Mouse (Mus musculus): Measurements from ENCODE around the gene Ptcra.
"Not testable (repeated sequence)": the region's sequence is repeated elsewhere in the genome, so short reads cannot be mapped to it uniquely, and the experiment has no call there.

The Ptcra gene

DNA sequence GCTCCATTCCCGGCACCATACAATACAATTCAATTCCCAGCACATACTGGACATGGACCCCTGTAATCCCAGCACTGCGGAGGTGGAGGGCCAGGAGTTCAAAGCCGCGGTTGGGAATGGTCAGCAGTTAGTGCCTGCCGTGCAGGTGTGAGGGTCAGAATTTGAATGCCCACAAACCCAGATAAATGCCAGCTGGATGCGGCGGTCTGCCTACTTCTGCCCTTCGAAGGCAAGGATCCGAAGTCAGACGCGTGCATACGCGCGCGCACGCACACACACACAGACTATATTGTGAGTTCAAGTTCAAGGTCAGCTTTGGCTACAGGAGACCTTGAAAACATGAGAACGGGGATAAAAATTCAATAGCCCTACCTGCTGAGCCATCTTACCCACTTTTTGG is 8.1 kb upstream of the Ptcra start:
- DNase-seq (ENCODE audit: low spot score in 2 of 2) = peak in 1 of 2 experiments; percentile 25

DNA sequence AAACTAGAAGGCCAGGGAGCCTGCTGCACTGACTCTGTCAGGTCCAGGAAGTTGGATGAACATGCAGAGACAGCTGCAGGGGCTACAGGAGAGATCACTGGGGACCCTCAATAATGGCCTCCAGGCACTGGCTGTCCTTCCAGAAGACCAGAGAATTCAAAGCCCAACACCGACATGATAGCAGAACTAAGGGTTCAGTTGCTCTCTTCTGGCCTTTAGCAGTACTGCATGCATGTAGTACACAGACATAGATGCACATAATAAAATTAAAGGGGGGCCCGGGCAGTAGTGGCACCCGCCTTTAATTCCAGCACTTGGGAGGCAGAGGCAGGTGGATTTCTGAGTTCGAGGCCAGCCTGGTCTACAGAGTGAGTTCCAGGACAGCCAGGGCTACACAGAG is 7.5 kb upstream of the Ptcra start:
- no peak for DNase-seq (ENCODE audit: low spot score in 2 of 2)

- no peak for DNase-seq (ENCODE audit: low spot score in 2 of 2)
These were observed 7.0 kb upstream of the Ptcra start for GRCm38 (mm10) chr17:46770546-46770945.

- peak; percentile 75 to 80 for DNase-seq (ENCODE audit: low spot score in 2 of 2)
These were observed 4.4 kb upstream of the Ptcra start for GRCm38 (mm10) chr17:46767868-46768267.

DNA sequence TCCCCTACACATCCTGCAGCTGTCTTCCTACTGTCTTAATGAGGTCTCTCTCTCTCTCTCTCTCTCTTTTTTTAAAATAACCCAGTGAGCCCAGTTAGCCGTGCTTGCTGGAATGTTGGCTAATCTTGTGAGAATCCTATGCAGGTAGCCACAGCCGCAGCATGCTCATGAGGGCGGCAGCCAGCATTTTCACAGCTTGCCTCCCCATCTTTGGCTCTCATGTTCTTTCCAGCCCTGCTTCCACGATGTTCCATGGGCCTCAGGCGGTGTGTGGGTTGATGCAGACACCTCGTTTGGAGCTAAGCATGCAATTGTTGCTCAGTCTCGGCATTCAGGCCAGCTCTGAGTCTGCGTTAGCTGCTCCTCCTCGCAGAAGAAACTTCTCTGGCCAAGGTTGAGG is 1.4 kb upstream of the Ptcra start:
- not testable (repeated sequence) for DNase-seq (ENCODE audit: low spot score in 2 of 2)

DNA sequence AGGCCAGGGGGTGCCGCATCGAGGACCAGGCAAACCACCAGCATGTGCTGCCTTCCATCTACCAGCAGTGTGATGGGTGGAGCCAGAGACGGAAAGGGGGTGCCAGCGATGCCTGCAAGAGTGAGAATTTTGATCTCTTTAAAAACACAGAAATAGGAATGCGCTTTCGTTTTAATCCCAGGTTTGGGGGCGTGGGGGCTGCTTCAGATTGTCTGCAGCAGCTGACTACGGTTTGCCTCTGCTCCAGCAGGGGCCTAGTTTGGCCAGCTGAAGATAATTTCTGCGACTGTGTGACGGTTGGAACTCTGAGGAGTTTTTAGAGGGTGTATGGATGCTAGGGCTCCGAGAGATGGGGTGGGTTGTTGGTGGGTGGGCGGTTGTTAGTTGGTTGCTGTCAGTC is 4.8 kb downstream of the Ptcra start:
- DNase-seq (ENCODE audit: low spot score in 2 of 2) = no peak

DNA sequence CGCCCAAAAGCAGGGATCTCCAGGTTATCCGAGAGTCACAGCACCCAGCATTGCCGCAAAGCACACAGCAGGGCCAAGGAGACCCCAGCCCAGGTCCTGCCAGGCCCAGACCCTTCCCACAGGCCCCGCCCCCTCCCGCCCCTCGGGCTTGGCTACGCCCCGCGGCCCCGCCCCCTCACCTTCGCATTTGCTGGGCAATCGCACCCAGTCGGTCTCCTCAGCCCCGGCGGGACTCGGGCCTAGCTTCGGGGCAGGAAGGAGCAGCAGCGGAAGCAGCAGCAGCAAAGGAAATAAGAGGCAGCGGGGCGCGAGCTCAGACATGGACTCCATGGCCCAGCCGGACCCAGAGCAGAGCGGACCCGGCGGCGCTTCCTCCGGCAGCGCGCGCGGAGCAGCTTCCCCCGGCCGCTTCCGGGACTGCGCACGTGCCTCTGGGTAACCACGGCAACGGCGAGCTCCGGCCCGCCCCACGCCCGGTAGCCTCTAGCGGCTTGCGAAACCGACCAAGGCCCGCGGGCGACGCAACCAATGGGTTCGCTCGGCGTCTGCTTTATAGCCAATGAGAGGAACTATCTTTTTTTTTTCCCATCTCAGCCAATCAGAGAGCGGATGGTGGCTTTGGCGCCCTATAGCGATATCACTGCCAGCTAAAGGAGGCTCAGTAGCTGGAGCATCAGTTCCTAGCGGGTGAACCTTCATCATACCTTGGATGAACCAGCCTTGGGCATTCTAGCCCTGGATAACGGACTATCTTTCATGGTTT is 11.5 kb downstream of the Ptcra start, which contains the start of gene Cnpy3:
Cnpy3 (minus strand) TSS at position 421 of the 763 bp plus-strand sequence.
- DNase-seq (ENCODE audit: low spot score in 2 of 2) = peak; percentile 96 to 98

- DNase-seq (ENCODE audit: low spot score in 2 of 2) = no peak
These were observed 12.3 kb downstream of the Ptcra start for GRCm38 (mm10) chr17:46751056-46751793.

DNA sequence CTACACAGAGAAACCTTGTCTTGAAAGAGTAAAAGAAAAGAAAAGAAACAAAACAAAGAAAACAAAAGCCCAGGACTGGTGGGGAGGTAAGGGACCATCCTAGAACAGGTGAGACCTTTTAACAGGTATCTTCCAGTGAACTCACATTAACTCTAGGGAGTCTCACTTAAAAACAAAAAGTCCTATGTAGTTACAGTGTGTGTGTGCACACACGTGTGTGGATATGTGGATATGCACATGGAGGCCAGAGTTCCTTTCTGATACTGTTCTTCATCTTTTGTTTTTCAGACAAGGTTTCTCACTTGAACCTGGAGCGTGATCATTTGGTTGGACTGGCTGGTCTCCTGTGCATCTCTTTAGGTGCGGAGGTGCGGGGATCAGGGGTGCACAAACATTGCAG is 12.9 kb downstream of the Ptcra start:
- DNase-seq (ENCODE audit: low spot score in 2 of 2) = no peak

- DNase-seq (ENCODE audit: low spot score in 2 of 2) = no peak
These were observed 14.2 kb downstream of the Ptcra start for GRCm38 (mm10) chr17:46749282-46749681.

DNA sequence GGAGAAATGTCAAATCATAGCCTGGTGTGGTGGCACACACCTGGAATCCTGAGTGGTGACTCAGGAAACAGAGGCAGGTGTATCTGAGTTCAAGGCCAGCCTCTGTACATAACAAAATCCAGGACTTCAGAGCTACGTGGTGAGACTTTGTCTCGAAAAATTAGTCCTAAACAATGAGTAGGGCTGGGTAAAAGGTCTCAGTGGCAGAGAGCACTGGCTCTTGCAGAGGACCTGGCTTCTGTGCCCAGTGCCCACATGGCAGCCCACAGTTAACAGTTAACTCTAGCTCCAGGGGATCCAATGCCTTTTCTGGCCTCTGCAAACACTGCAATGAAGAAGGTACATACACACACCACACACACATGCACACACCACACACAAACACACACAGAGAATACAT is 15.7 kb downstream of the Ptcra start:
- DNase-seq (ENCODE audit: low spot score in 2 of 2) = no peak

DNA sequence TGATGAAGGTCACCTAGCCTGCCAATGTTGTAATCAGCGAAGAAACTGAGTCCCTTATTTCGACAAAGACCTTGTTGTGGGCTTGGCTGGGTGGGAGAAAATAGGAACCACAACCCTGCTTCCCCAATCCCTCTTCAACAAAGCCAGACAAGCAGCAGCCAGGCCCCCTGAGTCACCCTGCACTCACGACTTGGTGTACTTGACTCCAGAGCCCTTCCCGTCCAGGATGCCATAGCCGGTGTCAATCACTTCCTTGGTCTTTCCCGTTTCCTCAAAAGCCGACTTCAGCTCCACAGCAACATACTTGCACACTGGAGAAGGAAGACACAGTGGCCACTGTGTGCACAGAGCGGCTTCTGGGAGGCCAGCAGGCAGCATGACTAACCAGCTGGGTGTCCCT is 16.3 kb downstream of the Ptcra start:
- no peak for DNase-seq (ENCODE audit: low spot score in 2 of 2)

- no peak for DNase-seq (ENCODE audit: low spot score in 2 of 2)
These were observed 18.0 kb downstream of the Ptcra start for GRCm38 (mm10) chr17:46745506-46745905.

DNA sequence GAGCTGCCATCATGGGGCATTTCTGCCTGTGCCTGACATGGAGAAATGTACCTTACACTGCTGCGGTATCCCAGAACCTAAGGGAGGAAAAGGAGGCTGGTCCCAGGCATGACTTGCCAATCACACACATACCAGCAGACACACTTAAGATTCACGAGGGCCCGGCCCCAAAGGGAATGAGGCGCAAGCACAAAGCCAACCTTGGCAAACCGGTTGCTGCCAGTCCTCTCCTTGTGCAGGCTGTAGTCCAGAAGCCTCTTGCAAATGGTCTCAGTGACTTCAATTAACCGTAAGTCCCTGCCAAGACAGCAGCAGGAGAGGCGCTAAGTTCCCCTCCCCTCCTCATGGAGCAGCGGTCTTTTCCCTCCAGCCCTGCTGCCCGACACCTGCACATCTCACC is 20.5 kb downstream of the Ptcra start:
- no peak for DNase-seq (ENCODE audit: low spot score in 2 of 2)

GRCm38 (mm10) chr17:46741305-46741704 is 22.2 kb downstream of the Ptcra start:
- DNase-seq (ENCODE audit: low spot score in 2 of 2) = no peak

DNA sequence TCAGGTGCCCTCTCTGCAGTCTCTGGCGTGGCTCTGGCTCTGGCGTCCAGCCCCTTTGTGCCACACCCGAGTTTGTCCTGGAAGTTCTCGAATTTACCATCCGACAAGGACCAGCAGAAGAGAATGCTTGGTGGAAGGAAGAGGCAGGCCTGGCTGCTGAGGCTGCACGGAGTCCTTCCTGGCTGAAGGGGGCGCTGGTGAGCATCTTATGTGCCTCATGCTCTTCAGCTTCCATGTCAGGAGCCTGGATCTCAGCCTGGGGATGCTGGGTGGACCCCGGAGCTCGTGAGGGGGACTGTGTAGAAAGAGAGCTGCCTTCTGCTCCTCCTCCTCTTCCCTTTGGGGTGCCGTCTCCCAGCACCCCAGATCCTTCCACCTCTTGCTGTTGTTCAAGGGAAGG is 27.4 kb downstream of the Ptcra start:
- peak in 1 of 2 experiments; percentile 62 for DNase-seq (ENCODE audit: low spot score in 2 of 2)

DNA sequence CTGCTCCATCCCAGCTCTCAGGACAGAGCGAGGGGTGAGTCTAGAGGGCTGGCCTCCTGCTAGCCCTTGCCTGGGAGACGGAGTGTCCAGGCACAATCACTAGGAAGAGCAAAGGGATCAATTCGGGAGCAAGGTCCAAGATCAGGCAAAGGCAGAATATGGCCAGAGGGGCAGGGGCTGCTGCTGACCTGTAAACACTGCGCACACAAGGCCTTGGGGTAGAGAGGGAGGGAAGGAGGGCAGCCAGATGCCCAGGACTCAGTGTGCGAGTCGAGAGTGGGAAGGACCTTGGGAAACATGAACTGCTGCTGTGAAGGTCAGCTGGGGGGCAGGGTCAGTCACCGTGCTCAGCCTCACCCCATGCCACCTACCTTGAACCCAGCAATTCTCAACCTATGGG is 28.2 kb downstream of the Ptcra start:
- no peak for DNase-seq (ENCODE audit: low spot score in 2 of 2)

DNA sequence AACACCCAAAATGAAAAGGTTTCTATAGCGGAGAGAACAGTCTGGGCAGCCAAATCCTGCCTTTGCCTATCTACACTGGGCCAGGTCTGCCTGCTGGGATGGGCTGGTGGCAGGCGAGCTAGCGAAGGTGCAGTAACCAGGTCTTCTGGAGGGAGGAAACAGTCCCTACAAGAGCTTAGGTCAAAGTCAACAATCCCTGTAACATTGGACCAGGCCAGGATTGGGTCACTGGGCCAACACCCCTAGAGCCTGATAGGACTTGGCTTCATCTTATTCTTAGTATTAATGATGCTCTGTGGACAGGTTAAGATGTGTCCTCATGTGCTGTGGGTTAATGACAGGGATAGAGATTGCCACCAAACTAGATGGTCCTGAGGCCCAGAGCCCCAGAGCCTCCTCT is 29.5 kb downstream of the Ptcra start:
- DNase-seq (ENCODE audit: low spot score in 2 of 2) = no peak

DNA sequence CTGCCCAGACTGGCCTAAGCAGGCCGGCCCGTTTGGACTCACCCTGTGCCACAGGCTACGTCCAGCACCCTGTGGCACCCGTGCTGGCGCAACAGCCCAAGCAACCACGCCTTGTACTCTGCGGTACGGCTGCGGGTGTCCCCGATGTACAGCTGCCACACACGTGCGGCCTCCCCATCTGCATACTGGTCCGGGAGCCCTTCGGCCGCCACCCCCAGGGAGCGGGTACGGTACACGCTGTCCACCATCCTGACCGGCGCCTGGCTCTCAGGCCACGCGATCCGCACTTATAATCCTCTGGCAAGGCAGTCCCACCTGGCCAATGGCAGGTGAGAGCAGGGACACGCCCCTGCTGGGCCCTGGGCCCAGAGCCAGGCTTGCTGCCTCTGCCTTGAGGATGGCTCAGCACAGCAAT is 34.6 kb downstream of the Ptcra start, which contains the start of gene Gnmt:
Gnmt (minus strand) TSS at position 265 of the 415 bp plus-strand sequence.
- DNase-seq (ENCODE audit: low spot score in 2 of 2) = no peak

- no peak for DNase-seq (ENCODE audit: low spot score in 2 of 2)
These were observed 35.0 kb downstream of the Ptcra start for GRCm38 (mm10) chr17:46728496-46728895.

DNA sequence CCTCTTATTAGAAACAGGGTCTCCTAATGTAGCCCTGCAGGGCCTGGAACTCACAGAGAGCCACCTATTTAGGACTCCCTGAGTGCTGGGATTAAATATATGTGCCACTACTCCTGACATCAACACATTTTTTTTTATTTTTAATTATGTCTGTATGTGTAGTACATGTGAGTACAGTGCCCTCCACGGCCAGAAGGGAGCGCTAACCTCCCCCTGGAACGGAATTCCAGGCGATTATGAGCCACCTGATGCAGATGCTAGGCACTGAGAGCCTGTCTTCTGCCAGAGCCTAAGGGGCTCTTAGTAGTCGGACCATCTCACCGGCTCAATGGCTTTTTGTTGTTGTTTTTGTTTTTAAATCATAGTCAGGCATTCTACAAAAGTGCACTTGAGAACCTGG is 35.5 kb downstream of the Ptcra start:
- no peak for DNase-seq (ENCODE audit: low spot score in 2 of 2)

DNA sequence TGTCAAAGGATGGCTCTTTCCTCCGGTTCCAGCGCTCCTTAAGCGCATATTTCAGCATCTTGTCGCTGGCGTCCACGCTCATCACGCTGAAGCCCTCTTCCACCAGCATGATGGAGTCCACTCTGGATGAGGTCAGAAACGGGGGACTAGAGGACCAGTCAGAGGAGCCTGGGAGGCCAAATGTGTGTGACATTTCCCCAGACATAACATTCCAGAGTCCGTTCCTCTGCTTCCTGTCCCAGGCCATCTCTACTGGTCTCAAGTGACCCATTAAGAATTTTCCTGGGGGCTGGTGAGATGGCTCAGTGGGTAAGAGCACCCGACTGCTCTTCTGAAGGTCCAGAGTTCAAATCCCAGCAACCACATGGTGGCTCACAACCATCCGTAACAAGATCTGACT is 36.2 kb downstream of the Ptcra start:
- DNase-seq (ENCODE audit: low spot score in 2 of 2) = no peak
